Mouse (Mus musculus): ENCODE results near the gene Znhit2. TPM values are rescaled to one million over a fixed set of nuclear protein-coding genes. Genes with fewer than 3 reads are reported as not detected.
A peak's percentile ranks its signal among the peaks of the same experiment; 100 is the strongest.

Gene Znhit2
- total RNA-seq, 1 experiment from 2014 or later, result 4.8 TPM

GRCm38 (mm10) chr19:6067724-6068415 lies 6.9 kb downstream of the Znhit2 start, which contains the start of gene Tm7sf2:
Gene Tm7sf2 (minus strand): TSS chr19:6068373.
- ATAC-seq (replicated peaks; ENCODE audit: insufficient number of reproducible peaks, low FRiP score, low TSS enrichment, poor library complexity, severe bottlenecking), result peak; percentile 80

GRCm38 (mm10) chr19:6068951-6069350 lies 8.0 kb downstream of the Znhit2 start:
- ATAC-seq (replicated peaks; ENCODE audit: insufficient number of reproducible peaks, low FRiP score, low TSS enrichment, poor library complexity, severe bottlenecking), result no peak

GRCm38 (mm10) chr19:6069851-6070250 lies 8.9 kb downstream of the Znhit2 start:
- ATAC-seq (replicated peaks; ENCODE audit: insufficient number of reproducible peaks, low FRiP score, low TSS enrichment, poor library complexity, severe bottlenecking), result no peak

GRCm38 (mm10) chr19:6070571-6071250 lies 9.7 kb downstream of the Znhit2 start:
- ATAC-seq (replicated peaks; ENCODE audit: insufficient number of reproducible peaks, low FRiP score, low TSS enrichment, poor library complexity, severe bottlenecking), result no peak

- no peak for ATAC-seq (replicated peaks; ENCODE audit: insufficient number of reproducible peaks, low FRiP score, low TSS enrichment, poor library complexity, severe bottlenecking)
These were observed 10.3 kb downstream of the Znhit2 start for GRCm38 (mm10) chr19:6071261-6071660.

GRCm38 (mm10) chr19:6073889-6074288 lies 12.9 kb downstream of the Znhit2 start:
- 0 out of 2 replicates have a peak, but pooled peaks have one; percentile 55 for ATAC-seq (replicated peaks; ENCODE audit: insufficient number of reproducible peaks, low FRiP score, low TSS enrichment, poor library complexity, severe bottlenecking)

GRCm38 (mm10) chr19:6076564-6077393 lies 15.8 kb downstream of the Znhit2 start, which contains the start of gene Vps51:
Gene Vps51 (minus strand): TSS chr19:6077231.
- peak; percentile 92 for ATAC-seq (replicated peaks; ENCODE audit: insufficient number of reproducible peaks, low FRiP score, low TSS enrichment, poor library complexity, severe bottlenecking)

GRCm38 (mm10) chr19:6079983-6080480 lies 19.0 kb downstream of the Znhit2 start, which contains the start of gene Tmem262:
Gene Tmem262 (plus strand): TSS chr19:6080033.
- ATAC-seq (replicated peaks; ENCODE audit: insufficient number of reproducible peaks, low FRiP score, low TSS enrichment, poor library complexity, severe bottlenecking), result no peak

- no peak for ATAC-seq (replicated peaks; ENCODE audit: insufficient number of reproducible peaks, low FRiP score, low TSS enrichment, poor library complexity, severe bottlenecking)
These were observed 21.2 kb downstream of the Znhit2 start, which contains the start of gene Gm28374 for GRCm38 (mm10) chr19:6082156-6082555. Gene Gm28374 (minus strand): TSS chr19:6082256.

- ATAC-seq (replicated peaks; ENCODE audit: insufficient number of reproducible peaks, low FRiP score, low TSS enrichment, poor library complexity, severe bottlenecking), result peak; percentile 96
These were observed 23.7 kb downstream of the Znhit2 start, which contains the start of the genes Zfpl1 and Cdca5 for GRCm38 (mm10) chr19:6084478-6085248. Gene Zfpl1 (minus strand): TSS chr19:6084956. Gene Cdca5 (plus strand): TSS chr19:6084983.

- ATAC-seq (replicated peaks; ENCODE audit: insufficient number of reproducible peaks, low FRiP score, low TSS enrichment, poor library complexity, severe bottlenecking), result peak; percentile 72
These were observed 24.5 kb downstream of the Znhit2 start for GRCm38 (mm10) chr19:6085417-6085879.

- ATAC-seq (replicated peaks; ENCODE audit: insufficient number of reproducible peaks, low FRiP score, low TSS enrichment, poor library complexity, severe bottlenecking), result no peak
These were observed 27.8 kb downstream of the Znhit2 start for GRCm38 (mm10) chr19:6088841-6089240.

GRCm38 (mm10) chr19:6094119-6094518 lies 33.1 kb downstream of the Znhit2 start, which contains the start of gene AC131692.1:
Gene AC131692.1 (plus strand): TSS chr19:6094419.
- no peak for ATAC-seq (replicated peaks; ENCODE audit: insufficient number of reproducible peaks, low FRiP score, low TSS enrichment, poor library complexity, severe bottlenecking)

- no peak for ATAC-seq (replicated peaks; ENCODE audit: insufficient number of reproducible peaks, low FRiP score, low TSS enrichment, poor library complexity, severe bottlenecking)
These were observed 36.9 kb downstream of the Znhit2 start for GRCm38 (mm10) chr19:6097847-6098246.

GRCm38 (mm10) chr19:6101186-6101585 lies 40.2 kb downstream of the Znhit2 start:
- no peak for ATAC-seq (replicated peaks; ENCODE audit: insufficient number of reproducible peaks, low FRiP score, low TSS enrichment, poor library complexity, severe bottlenecking)

GRCm38 (mm10) chr19:6102169-6102853 lies 41.3 kb downstream of the Znhit2 start:
- ATAC-seq (replicated peaks; ENCODE audit: insufficient number of reproducible peaks, low FRiP score, low TSS enrichment, poor library complexity, severe bottlenecking), result no peak

GRCm38 (mm10) chr19:6104476-6104875 lies 43.5 kb downstream of the Znhit2 start:
- no peak for ATAC-seq (replicated peaks; ENCODE audit: insufficient number of reproducible peaks, low FRiP score, low TSS enrichment, poor library complexity, severe bottlenecking)

All from monocyte, adult 5-6 weeks (primary cell).